Mouse (Mus musculus) ES-E14 (cell line): ENCODE data around the gene Stat6. TPM values are rescaled to one million over a fixed set of nuclear protein-coding genes. Genes with fewer than 3 reads are reported as not detected.

Source experiments
- DNase-seq: peaks from one replicate; pipeline ENCODE4 v3.0.0-alpha.2; 2013; ENCODE audit warnings: low read depth, low spot score
- H3K27ac ChIP-seq: 2 replicates; pipeline ENCODE4 v1.5.1; 2012; ENCODE audit warnings: low read depth, mild to moderate bottlenecking, low read length, moderate library complexity, mixed read lengths; ENCODE audit not compliant: poor library complexity, insufficient read depth, severe bottlenecking
- H3K36me3 ChIP-seq: 2 replicates; pipeline ENCODE4 v1.6.1; 2012; ENCODE audit warnings: mild to moderate bottlenecking, low read length, moderate library complexity, mixed read lengths; ENCODE audit not compliant: control insufficient read depth, poor library complexity, insufficient read depth, severe bottlenecking
- H3K4me1 ChIP-seq, 2 experiments: fragments of 150-350 bp in 1 of 2; sonication (generic) in 1 of 2; 2 replicates each; pipeline ENCODE4 v1.6.1; 2012; ENCODE audit warnings: low read length in 2 of 2, mild to moderate bottlenecking in 1 of 2, mixed read lengths in 1 of 2; ENCODE audit not compliant: control insufficient read depth in 2 of 2, insufficient read depth in 2 of 2, poor library complexity in 1 of 2
- H3K4me3 ChIP-seq, 2 experiments: fragments of 150-350 bp in 1 of 2; sonication (generic) in 1 of 2; 2 replicates each; pipeline ENCODE4 v1.5.1; 2012; ENCODE audit warnings: low read length in 2 of 2, low read depth in 1 of 2, mild to moderate bottlenecking in 1 of 2, mixed read lengths in 1 of 2; ENCODE audit not compliant: insufficient read depth in 1 of 2, poor library complexity in 1 of 2, severe bottlenecking in 1 of 2
- H3K9ac ChIP-seq: 2 replicates; pipeline ENCODE4 v1.6.1; 2012; ENCODE audit warnings: low read depth, mild to moderate bottlenecking, low read length, mixed read lengths; ENCODE audit not compliant: poor library complexity, insufficient read depth, severe bottlenecking
- H3K9me3 ChIP-seq: fragments of 150-350 bp; sonication (generic); 2 replicates; pipeline ENCODE4 v1.6.1; 2012; ENCODE audit warnings: low read depth, mild to moderate bottlenecking, low read length; ENCODE audit not compliant: control insufficient read depth, insufficient read depth
- CHD2 ChIP-seq: IDR thresholded peaks from 2 replicates; pipeline ENCODE4 v1.6.1; 2014; ENCODE audit warnings: mild to moderate bottlenecking, low read depth, low read length, inconsistent platforms
- HCFC1 ChIP-seq: IDR thresholded peaks from 2 replicates; pipeline ENCODE4 v1.6.1; 2012; ENCODE audit warnings: low read length, inconsistent platforms, borderline replicate concordance; ENCODE audit not compliant: insufficient read depth
- MAFK ChIP-seq: IDR thresholded peaks from 2 replicates; pipeline ENCODE4 v1.6.1; 2014; ENCODE audit warnings: mild to moderate bottlenecking, low read depth, low read length, inconsistent platforms; ENCODE audit not compliant: insufficient read depth
- ZC3H11A ChIP-seq: IDR thresholded peaks from 2 replicates; pipeline ENCODE4 v1.6.1; 2012; ENCODE audit warnings: low read depth, mild to moderate bottlenecking, inconsistent platforms, low read length, borderline replicate concordance
- ZNF384 ChIP-seq: IDR thresholded peaks from 2 replicates; pipeline ENCODE4 v1.6.1; 2012; ENCODE audit warnings: low read depth, low read length, inconsistent platforms
- in situ Hi-C, 2 experiments: fragments of 600-800 bp; cut with MboI; formaldehyde crosslinking; loops; one replicate each; pipeline ENCODE4 v1.15.1; 2025; ENCODE audit warnings: low sequenced_read_pairs in 2 of 2, inconsistent platforms in 1 of 2; ENCODE audit not compliant: unreplicated experiment in 2 of 2
- total RNA-seq: library from RNA; depleted of rRNA; stranded (reverse); fragments of 300-350 nt; gene quantifications from 2 replicates; pipeline ENCODE4 v1.2.3, GENCODE M21; 2012

Gene Stat6
- total RNA-seq, 1 experiment = 18.6 TPM

DNA sequence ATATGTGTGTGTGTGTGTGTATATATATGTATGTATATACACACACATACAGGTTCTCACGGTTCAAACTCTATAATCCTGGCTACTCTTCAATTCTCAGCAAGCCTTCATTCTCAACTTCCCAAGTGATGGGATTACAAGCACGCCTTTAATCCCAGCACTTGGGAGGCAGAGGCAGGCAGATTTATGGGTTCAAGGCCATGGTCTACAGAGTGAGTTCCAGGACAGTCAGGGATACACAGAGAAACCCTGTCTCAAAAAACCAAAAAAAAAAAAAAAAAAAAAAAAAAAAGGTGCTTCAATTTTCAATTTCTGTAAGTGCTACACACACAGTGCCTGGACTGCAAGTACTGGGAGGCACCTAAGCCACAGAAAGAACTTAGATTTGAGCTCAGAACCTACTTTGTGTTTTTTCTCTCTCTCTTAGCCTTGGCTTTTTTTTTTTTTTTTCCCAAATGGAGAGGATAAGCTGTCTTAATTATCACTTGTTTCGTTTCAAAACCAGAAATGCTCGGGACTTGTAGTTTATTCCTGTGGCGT lies 33.1 kb downstream of the Stat6 start:
- Histone ChIP-seq H3K36me3 (no peaks in the 10 kb centered on the region), H3K4me1 (no peaks in the 10 kb centered on the region), H3K9ac (no peak overlapping the region), H3K9me3 (no peaks in the 10 kb centered on the region), H3K4me3 (peak overlapping the region in 1 of 2 experiments; percentile 88; a peak in 2 of 4 replicates), H3K27ac (no peak overlapping the region)
- in situ Hi-C loops = no loop called here
- TF ChIP-seq MAFK = no peak
- TF ChIP-seq HCFC1 = no peak
- TF ChIP-seq ZC3H11A = no peak
- TF ChIP-seq ZNF384 = 0 out of 2 replicates have a peak, but pooled peaks have one; percentile 39
- no peak for TF ChIP-seq CHD2
- no peak for DNase-seq

DNA sequence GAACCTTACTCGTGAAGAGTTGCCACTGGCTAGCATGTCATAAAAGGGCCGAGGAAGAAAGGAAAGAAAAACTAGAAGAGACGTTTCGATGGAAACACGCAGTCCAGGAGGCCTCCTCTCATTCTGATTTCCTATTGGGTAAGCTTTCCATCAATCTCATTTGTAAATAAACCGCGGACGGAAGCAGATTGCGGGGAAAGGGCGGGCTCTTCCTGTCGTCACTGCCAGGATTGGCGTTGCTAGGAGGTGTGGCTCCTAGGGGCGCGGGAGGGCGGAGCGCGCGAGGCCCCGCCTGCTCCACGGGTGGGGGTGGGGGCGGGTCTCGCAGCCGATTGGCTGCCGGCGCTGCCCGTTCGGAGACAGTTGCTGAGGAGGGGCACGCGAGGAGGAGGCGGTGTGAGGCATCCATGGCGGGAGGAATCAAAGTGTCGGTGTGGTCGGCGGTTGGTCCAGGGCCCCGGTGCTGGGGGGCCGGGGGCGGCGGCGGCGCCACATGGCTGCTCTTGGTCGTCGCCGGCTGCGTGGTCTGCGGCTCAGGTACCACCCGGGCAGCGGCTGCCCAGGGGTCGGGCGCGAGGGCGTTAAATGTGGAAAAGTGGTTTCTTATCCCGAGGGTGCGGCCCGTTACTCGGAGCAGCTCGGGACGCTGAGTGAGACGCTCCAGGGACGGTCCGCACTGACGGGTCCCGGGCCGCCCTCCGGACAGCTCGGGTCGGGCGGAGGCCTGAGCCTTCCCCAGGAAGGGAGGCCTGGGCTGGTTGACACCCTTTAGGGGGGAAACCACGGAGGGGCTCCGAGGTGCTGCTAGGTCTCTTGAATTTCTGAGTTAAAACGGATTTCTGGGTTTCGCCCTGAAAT lies 34.1 kb downstream of the Stat6 start:
- Histone ChIP-seq H3K9ac (peak overlapping the region; percentile 81), H3K27ac (no peak overlapping the region), H3K36me3 (no peaks in the 10 kb centered on the region), H3K4me3 (peak overlapping the region; percentile 88 to 93), H3K9me3 (no peaks in the 10 kb centered on the region), H3K4me1 (no peaks in the 10 kb centered on the region)
- DNase-seq = peak; percentile 94
- no peak for TF ChIP-seq ZC3H11A
- TF ChIP-seq HCFC1 = no peak
- peak; percentile 79 for TF ChIP-seq CHD2
- no peak for TF ChIP-seq ZNF384
- no peak for TF ChIP-seq MAFK
- in situ Hi-C loops = no loop called here

DNA sequence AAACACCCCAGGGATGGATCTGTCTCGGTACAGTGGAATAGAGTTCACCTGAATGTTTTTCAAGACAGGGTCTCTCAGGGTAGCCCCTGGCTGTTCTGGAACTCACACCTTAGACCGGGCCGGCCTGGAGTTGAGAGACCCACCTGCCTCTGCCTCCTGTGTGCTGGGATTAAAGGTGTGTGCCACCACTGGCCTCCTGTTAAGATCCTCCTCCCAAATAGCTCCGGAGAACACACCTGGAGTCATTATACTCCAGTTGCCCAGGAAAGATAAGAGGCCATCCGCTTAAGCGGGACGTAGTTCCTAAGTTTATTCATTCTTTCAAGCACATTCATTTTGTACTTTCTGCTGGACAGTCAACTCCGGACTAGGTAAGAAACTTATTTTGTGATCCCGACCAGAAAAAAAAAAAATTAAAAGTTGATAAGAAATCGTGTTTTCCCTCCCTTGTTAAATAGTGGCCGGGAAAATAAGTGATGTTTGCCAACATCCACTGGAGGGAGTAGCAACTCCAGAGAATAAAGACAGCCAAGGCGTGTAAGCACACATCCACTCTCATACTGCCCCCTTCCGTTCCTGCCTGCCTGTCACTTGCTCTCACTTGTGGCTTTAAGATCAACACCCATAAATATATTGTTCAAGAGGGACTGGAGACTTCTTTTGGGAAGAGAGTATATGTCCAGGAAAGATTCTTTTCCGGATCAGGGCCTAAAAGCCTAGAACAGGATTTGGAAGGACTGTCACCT lies 35.0 kb downstream of the Stat6 start:
- no peaks in the 10 kb centered on the region for H3K4me1 ChIP-seq
- no peak for DNase-seq
- TF ChIP-seq ZC3H11A (peak; percentile 45; the same call in 1 of the 2 replicates), HCFC1 (0 out of 2 replicates have a peak, but pooled peaks have one; percentile 43), MAFK (no peak)
- H3K9me3 ChIP-seq = no peaks in the 10 kb centered on the region
- in situ Hi-C loops = no loop called here
- no peaks in the 10 kb centered on the region for H3K36me3 ChIP-seq
- peak overlapping the region; percentile 73 to 93 for H3K4me3 ChIP-seq
- H3K9ac ChIP-seq = peak overlapping the region; percentile 81; the same call in 1 of the 2 replicates
- H3K27ac ChIP-seq = no peak overlapping the region

DNA sequence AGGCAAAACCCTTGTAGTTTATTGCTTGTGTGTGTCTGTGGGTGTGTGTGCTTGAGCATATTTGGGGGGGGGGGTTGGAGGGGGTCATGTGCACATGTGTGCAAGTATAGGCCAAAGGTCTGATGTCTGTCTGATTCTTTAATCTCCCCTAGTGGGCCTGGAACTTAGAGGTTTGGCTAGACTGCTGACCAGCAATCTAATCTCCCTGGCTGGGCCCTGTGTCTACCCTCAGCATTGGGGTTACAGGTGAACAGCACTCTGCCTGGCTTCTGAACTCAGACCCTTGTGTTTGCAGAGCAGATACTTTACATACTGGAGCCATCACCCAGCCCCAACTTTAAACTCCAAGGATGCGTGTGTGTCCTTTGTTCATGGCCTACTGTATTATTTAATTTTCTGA lies 36.4 kb downstream of the Stat6 start:
- H3K4me3 ChIP-seq = no peak overlapping the region
- in situ Hi-C loops = no loop called here

More for the DNA sequence above, 36.4 kb downstream of the Stat6 start:
- no peak overlapping the region for H3K9ac ChIP-seq
- DNase-seq = no peak
- no peak overlapping the region for H3K27ac ChIP-seq
- H3K9me3 ChIP-seq = no peaks in the 10 kb centered on the region
- no peaks in the 10 kb centered on the region for H3K36me3 ChIP-seq
- no peak for TF ChIP-seq HCFC1
- TF ChIP-seq MAFK = no peak
- no peak for TF ChIP-seq CHD2
- TF ChIP-seq ZC3H11A = no peak
- no peak for TF ChIP-seq ZNF384
- H3K4me1 ChIP-seq = no peaks in the 10 kb centered on the region
